Mouse (Mus musculus) heart, adult 2 months (tissue): ENCODE data around the gene Hprt.

Experiments used
- CTCF ChIP-seq: fragments of 200-600 bp; IDR thresholded peaks from 2 replicates; pipeline ENCODE4 v1.8.1; 2022; ENCODE audit warnings: antibody characterized with exemption, mild to moderate bottlenecking, moderate library complexity
- EP300 ChIP-seq: fragments of 200-500 bp; IDR thresholded peaks from 2 replicates; pipeline ENCODE4 v1.6.1; 2011; ENCODE audit warnings: low read depth, low read length, control low read depth; ENCODE audit not compliant: insufficient read depth
- POLR2A ChIP-seq: fragments of 200-500 bp; IDR thresholded peaks from 2 replicates; pipeline ENCODE4 v1.6.1; 2011; ENCODE audit warnings: mild to moderate bottlenecking, low read depth, low read length, control low read depth; ENCODE audit not compliant: insufficient read depth

GRCm38 (mm10) chrX:53050353-53050752 is 62.4 kb downstream of the Hprt start:
- TF ChIP-seq POLR2A (no peak), CTCF (no peak), EP300 (no peak)
